Mouse (Mus musculus) liver, adult 2 months (tissue): ENCODE results near the gene Elmo2. TPM values are rescaled to one million over a fixed set of nuclear protein-coding genes. Genes with fewer than 3 reads are reported as not detected.
A peak's percentile ranks its signal among the peaks of the same experiment; 100 is the strongest.

Experiments used
- DNase-seq: peaks from one replicate; pipeline ENCODE4 v3.0.0-alpha.2; 2011; ENCODE audit warnings: low read depth, low spot score; ENCODE audit errors: extremely low read depth
- H3K27ac ChIP-seq: fragments of 200-500 bp; replicated peaks from 2 replicates; pipeline ENCODE4 v1.5.1; 2012; ENCODE audit warnings: low read depth, mild to moderate bottlenecking, control low read depth, inconsistent platforms, low read length; ENCODE audit not compliant: insufficient read depth
- H3K27me3 ChIP-seq: fragments of 200-500 bp; 2 replicates; pipeline ENCODE4 v1.6.1; 2012; ENCODE audit warnings: mild to moderate bottlenecking, moderate library complexity, low read length, inconsistent platforms; ENCODE audit not compliant: control insufficient read depth, insufficient read depth
- H3K36me3 ChIP-seq: fragments of 200-500 bp; 2 replicates; pipeline ENCODE4 v1.6.1; 2012; ENCODE audit warnings: low read length, inconsistent platforms; ENCODE audit not compliant: control insufficient read depth, insufficient read depth
- H3K4me1 ChIP-seq: fragments of 200-500 bp; 2 replicates; pipeline ENCODE4 v1.6.1; 2011; ENCODE audit warnings: low read length; ENCODE audit not compliant: control insufficient read depth, insufficient read depth
- H3K4me3 ChIP-seq: fragments of 200-500 bp; 2 replicates; pipeline ENCODE4 v1.5.1; 2011; ENCODE audit warnings: low read depth, mild to moderate bottlenecking, control low read depth, low read length, moderate library complexity; ENCODE audit not compliant: insufficient read depth
- H3K79me2 ChIP-seq: fragments of 200-500 bp; 2 replicates; pipeline ENCODE4 v1.6.1; 2012; ENCODE audit warnings: inconsistent platforms, mild to moderate bottlenecking, low read length, moderate library complexity; ENCODE audit not compliant: control insufficient read depth, insufficient read depth
- H3K9ac ChIP-seq: fragments of 200-500 bp; 2 replicates; pipeline ENCODE4 v1.6.1; 2012; ENCODE audit warnings: low read depth, mild to moderate bottlenecking, control low read depth, inconsistent platforms, low read length
- CTCF ChIP-seq: fragments of 200-500 bp; IDR thresholded peaks from 2 replicates; pipeline ENCODE4 v1.5.1; 2011; ENCODE audit warnings: low read depth, low read length, control low read depth
- POLR2A ChIP-seq: fragments of 200-500 bp; IDR thresholded peaks from 2 replicates; pipeline ENCODE4 v1.6.1; 2011; ENCODE audit warnings: low read length, control low read depth; ENCODE audit not compliant: insufficient read depth; ENCODE audit errors: extremely low read depth
- WGBS: fragments of 180-500 bp; shearing (Covaris S2); methylation state at CpG from one replicate; pipeline ENCODE4 v1.1.7; 2018; 5-methylcytosine and 5-hydroxymethylcytosine counted together
- polyA plus RNA-seq: library from polyadenylated mRNA; depleted of rRNA; stranded (reverse); fragments of >200 nt; gene quantifications from 2 replicates; pipeline ENCODE4 v1.2.3, GENCODE M21; 2012
- total RNA-seq: library from RNA; depleted of rRNA; stranded (reverse); fragments of >200 nt; gene quantifications from 2 replicates; pipeline ENCODE4 v1.2.3, GENCODE M21; 2014

Elmo2 gene
- total and polyA plus RNA-seq, 2 experiments = 5.2 to 17.5 TPM

GRCm38 (mm10) chr2:165310818-165311425 lies 15.4 kb downstream of the Elmo2 start:
- TF ChIP-seq CTCF (no peak), POLR2A (no peak)
- no peak for DNase-seq
- no peaks in the 10 kb centered on the region; the same call in 1 of the 2 replicates for H3K36me3 ChIP-seq

GRCm38 (mm10) chr2:165307801-165308200 lies 18.5 kb downstream of the Elmo2 start:
- DNase-seq = no peak
- TF ChIP-seq CTCF (no peak), POLR2A (no peak)

More at GRCm38 (mm10) chr2:165310818-165311425, 15.4 kb downstream of the Elmo2 start:
- Histone ChIP-seq H3K9ac (no peak overlapping the region), H3K4me1 (peaks cover 1% of the 10 kb centered on the region; the same call in 1 of the 2 replicates), H3K79me2 (no peaks in the 10 kb centered on the region), H3K27ac (no peak overlapping the region), H3K4me3 (no peak overlapping the region), H3K27me3 (no peaks in the 10 kb centered on the region)
- 91% methylated on average over 13 of the region's 13 CpGs for WGBS

GRCm38 (mm10) chr2:165305438-165305837 lies 20.8 kb downstream of the Elmo2 start:
- no peaks in the 10 kb centered on the region for H3K27me3 ChIP-seq
- H3K79me2 ChIP-seq = no peaks in the 10 kb centered on the region
- no peak overlapping the region for H3K9ac ChIP-seq
- no peaks in the 10 kb centered on the region; the same call in 1 of the 2 replicates for H3K36me3 ChIP-seq
- H3K4me1 ChIP-seq = peaks cover 17% of the 10 kb centered on the region
- 29% methylated on average over 8 of the region's 8 CpGs for WGBS
- H3K4me3 ChIP-seq = no peak overlapping the region
- peak; percentile 79 for DNase-seq
- H3K27ac ChIP-seq = 0 out of 2 replicates have a peak overlapping the region, but pooled peaks have one; percentile 2
- no peak for TF ChIP-seq POLR2A

More at GRCm38 (mm10) chr2:165307801-165308200, 18.5 kb downstream of the Elmo2 start:
- Histone ChIP-seq H3K27ac (no peak overlapping the region), H3K4me3 (no peak overlapping the region), H3K27me3 (no peaks in the 10 kb centered on the region), H3K79me2 (no peaks in the 10 kb centered on the region), H3K36me3 (no peaks in the 10 kb centered on the region; the same call in 1 of the 2 replicates), H3K9ac (no peak overlapping the region), H3K4me1 (peaks cover 17% of the 10 kb centered on the region)
- 95% methylated on average over 6 of the region's 6 CpGs for WGBS

GRCm38 (mm10) chr2:165304819-165305218 lies 21.5 kb downstream of the Elmo2 start:
- Histone ChIP-seq H3K9ac (peak overlapping the region; percentile 3; the same call in 1 of the 2 replicates), H3K4me3 (no peak overlapping the region), H3K4me1 (peaks cover 17% of the 10 kb centered on the region), H3K27me3 (no peaks in the 10 kb centered on the region), H3K27ac (no peak overlapping the region), H3K79me2 (no peaks in the 10 kb centered on the region), H3K36me3 (no peaks in the 10 kb centered on the region; the same call in 1 of the 2 replicates)
- DNase-seq = peak; percentile 29
- 33% methylated on average over 19 of the region's 19 CpGs for WGBS
- TF ChIP-seq CTCF (no peak), POLR2A (no peak)

GRCm38 (mm10) chr2:165303354-165304012 lies 22.8 kb downstream of the Elmo2 start:
- H3K4me3 ChIP-seq = no peak overlapping the region
- no peaks in the 10 kb centered on the region for H3K79me2 ChIP-seq
- no peaks in the 10 kb centered on the region for H3K27me3 ChIP-seq
- H3K36me3 ChIP-seq = no peaks in the 10 kb centered on the region
- DNase-seq = no peak
- 92% methylated on average over 6 of the region's 6 CpGs for WGBS
- H3K27ac ChIP-seq = no peak overlapping the region
- H3K4me1 ChIP-seq = peaks cover 17% of the 10 kb centered on the region
- no peak overlapping the region for H3K9ac ChIP-seq
- TF ChIP-seq CTCF (no peak), POLR2A (no peak)

- no peak for TF ChIP-seq POLR2A
- no peak for TF ChIP-seq CTCF
- WGBS = 91% methylated on average over 3 of the region's 3 CpGs
- no peak overlapping the region for H3K27ac ChIP-seq
- DNase-seq = no peak
- no peaks in the 10 kb centered on the region for H3K79me2 ChIP-seq
- no peaks in the 10 kb centered on the region for H3K27me3 ChIP-seq
- H3K4me3 ChIP-seq = no peak overlapping the region
- H3K36me3 ChIP-seq = no peaks in the 10 kb centered on the region; the same call in 1 of the 2 replicates
- no peak overlapping the region for H3K9ac ChIP-seq
- peaks cover 17% of the 10 kb centered on the region for H3K4me1 ChIP-seq
These were observed 24.9 kb downstream of the Elmo2 start for GRCm38 (mm10) chr2:165301409-165301808.
